Mouse (Mus musculus): ENCODE results near the gene Adgrf1. TPM values are rescaled to one million over a fixed set of nuclear protein-coding genes. Genes with fewer than 3 reads are reported as not detected.

Gene Adgrf1
- total and polyA plus RNA-seq, 3 experiments = 0.05 TPM; not detected in 2

DNA sequence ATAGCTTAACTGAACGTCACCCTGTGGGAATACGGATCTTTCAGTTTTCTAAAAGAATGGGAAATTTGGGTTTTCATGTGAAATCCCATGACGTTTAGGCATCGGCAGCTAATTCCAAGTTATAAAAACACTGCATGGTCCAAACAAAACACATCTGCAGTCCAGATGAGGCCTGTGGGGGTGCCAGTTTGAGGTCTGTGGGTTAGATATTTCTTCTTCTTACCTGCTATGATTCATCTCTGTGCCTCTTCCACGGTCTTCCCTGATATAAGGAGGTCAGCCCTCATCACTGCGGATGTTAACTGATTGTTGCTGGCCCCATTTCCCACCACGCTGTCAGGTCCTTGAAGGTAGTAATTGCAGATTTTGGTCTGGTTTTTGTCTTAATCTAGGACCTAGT lies 5.4 kb upstream of the Adgrf1 start:
- Histone ChIP-seq H3K36me3 (replicated peaks) (no peaks in the 10 kb centered on the region), H3K4me1 (ENCODE audit: insufficient read depth, low read depth, low read length) (no peaks in the 10 kb centered on the region), H3K9me3 (replicated peaks) (peaks cover 66% of the 10 kb centered on the region), H3K4me3 (ENCODE audit: low read depth, low read length) (no peak overlapping the region), H3K27me3 (ENCODE audit: insufficient read depth, low read length) (no peaks in the 10 kb centered on the region)
- no peak for TF ChIP-seq POLR2AphosphoS5 (IDR thresholded peaks at IDR 0.05; ENCODE audit: insufficient replicate concordance, low read depth, low read length)
- DNase-seq (ENCODE audit: low spot score) (no peak), ATAC-seq (ENCODE audit: extremely low read depth, insufficient number of reproducible peaks, low FRiP score, poor library complexity, severe bottlenecking) (no peak)

DNA sequence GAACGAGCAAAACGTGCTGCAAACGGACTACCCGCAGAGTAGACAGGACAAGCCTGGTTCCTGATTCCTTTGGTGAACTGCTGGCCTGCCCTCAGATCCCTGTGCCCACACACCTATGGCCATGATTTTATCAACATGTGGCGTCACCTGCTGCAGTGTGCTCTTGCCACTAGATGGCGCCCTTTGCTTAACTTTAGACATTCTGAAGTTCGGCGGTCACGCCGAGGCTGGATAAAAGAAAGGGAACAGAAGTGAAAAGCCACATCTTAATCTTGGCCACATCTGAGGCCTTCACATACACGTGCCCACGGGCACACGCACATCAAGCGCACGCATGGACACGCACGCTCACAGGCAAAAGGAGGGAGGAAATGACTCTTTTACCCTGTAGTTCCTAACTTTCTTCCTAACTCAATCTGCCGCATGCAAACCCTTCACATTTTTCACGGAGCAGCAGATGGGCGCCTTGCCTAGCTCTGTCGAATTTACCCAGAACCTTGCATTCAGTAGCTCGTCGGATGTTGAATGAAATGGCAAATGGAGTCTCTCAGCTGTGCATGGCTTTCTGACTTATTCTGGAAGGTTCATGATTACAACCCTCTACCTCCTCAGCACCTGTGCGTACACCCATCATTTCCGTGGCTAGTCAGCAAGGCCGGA lies 4.8 kb upstream of the Adgrf1 start:
- H3K27me3 ChIP-seq (ENCODE audit: insufficient read depth, low read length) = no peaks in the 10 kb centered on the region
- no peak for DNase-seq (ENCODE audit: low spot score)
- no peak for TF ChIP-seq POLR2AphosphoS5 (IDR thresholded peaks at IDR 0.05; ENCODE audit: insufficient replicate concordance, low read depth, low read length)
- no peak for TF ChIP-seq GATA2 (IDR thresholded peaks at IDR 0.05; ENCODE audit: borderline replicate concordance, low read depth, low read length)
- TF ChIP-seq GATA1 (IDR thresholded peaks at IDR 0.05; ENCODE audit: borderline replicate concordance, low read length) = no peak
- TF ChIP-seq CTCF (IDR thresholded peaks at IDR 0.05; ENCODE audit: low read depth, low read length) = no peak
- TF ChIP-seq TAL1 (conservative IDR thresholded peaks at IDR 0.05; ENCODE audit: low read depth, low read length) = no peak
- no peaks in the 10 kb centered on the region for H3K36me3 ChIP-seq (replicated peaks)
- H3K4me3 ChIP-seq (ENCODE audit: low read depth, low read length) = no peak overlapping the region
- ATAC-seq (ENCODE audit: extremely low read depth, insufficient number of reproducible peaks, low FRiP score, poor library complexity, severe bottlenecking) = no peak
- H3K4me1 ChIP-seq (ENCODE audit: insufficient read depth, low read depth, low read length) = no peaks in the 10 kb centered on the region
- peaks cover 68% of the 10 kb centered on the region for H3K9me3 ChIP-seq (replicated peaks)

DNA sequence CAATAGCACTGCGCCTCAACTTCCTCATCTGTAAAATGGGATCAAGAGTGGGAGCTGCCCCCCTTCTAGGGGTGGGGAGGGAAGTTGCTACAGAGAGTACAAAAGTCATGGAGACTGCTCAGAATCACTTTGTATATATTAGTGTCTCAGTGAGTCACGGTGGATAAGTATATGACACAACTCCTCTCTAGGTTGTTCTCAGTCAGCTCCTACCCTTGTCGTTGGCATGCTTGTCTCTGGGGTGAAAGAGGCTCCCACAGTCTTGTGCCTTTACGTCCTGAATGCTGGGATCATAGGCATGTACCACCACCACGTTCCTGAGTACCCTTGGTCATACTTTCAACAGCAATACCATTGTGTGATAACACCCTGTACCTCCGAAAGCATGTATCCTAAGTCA lies 4.2 kb upstream of the Adgrf1 start:
- Histone ChIP-seq H3K4me3 (ENCODE audit: low read depth, low read length) (no peak overlapping the region), H3K36me3 (replicated peaks) (no peaks in the 10 kb centered on the region), H3K27me3 (ENCODE audit: insufficient read depth, low read length) (no peaks in the 10 kb centered on the region), H3K9me3 (replicated peaks) (peaks cover 70% of the 10 kb centered on the region), H3K4me1 (ENCODE audit: insufficient read depth, low read depth, low read length) (no peaks in the 10 kb centered on the region)
- DNase-seq (ENCODE audit: low spot score) (no peak), ATAC-seq (ENCODE audit: extremely low read depth, insufficient number of reproducible peaks, low FRiP score, poor library complexity, severe bottlenecking) (no peak)
- TF ChIP-seq POLR2AphosphoS5 (IDR thresholded peaks at IDR 0.05; ENCODE audit: insufficient replicate concordance, low read depth, low read length) = no peak
- TF ChIP-seq GATA1 (IDR thresholded peaks at IDR 0.05; ENCODE audit: borderline replicate concordance, low read length) = no peak
- TF ChIP-seq GATA2 (IDR thresholded peaks at IDR 0.05; ENCODE audit: borderline replicate concordance, low read depth, low read length) = no peak
- TF ChIP-seq TAL1 (conservative IDR thresholded peaks at IDR 0.05; ENCODE audit: low read depth, low read length) = no peak
- no peak for TF ChIP-seq CTCF (IDR thresholded peaks at IDR 0.05; ENCODE audit: low read depth, low read length)

DNA sequence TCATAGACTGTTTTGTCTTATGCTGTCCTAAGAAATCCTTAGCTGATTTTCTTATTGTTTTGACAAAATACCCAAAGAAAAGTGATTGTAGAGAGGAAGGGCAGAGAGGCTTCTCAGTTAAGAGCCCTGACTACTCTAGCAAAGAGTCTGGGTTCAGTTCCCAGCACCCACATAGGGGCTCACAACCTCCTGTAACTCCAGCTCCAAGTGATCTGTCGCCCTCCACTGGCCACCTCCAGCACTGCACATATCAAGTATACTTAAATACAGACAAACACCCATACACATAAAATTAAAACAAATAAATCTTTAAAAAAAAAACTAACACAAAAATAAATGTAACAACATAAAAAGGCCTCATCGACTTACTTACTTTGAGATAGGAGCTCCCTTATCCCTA lies 3.5 kb upstream of the Adgrf1 start:
- H3K4me3 ChIP-seq (ENCODE audit: low read depth, low read length) = no peak overlapping the region
- H3K4me1 ChIP-seq (ENCODE audit: insufficient read depth, low read depth, low read length) = no peaks in the 10 kb centered on the region
- ATAC-seq (ENCODE audit: extremely low read depth, insufficient number of reproducible peaks, low FRiP score, poor library complexity, severe bottlenecking) (no peak), DNase-seq (ENCODE audit: low spot score) (no peak)
- H3K27me3 ChIP-seq (ENCODE audit: insufficient read depth, low read length) = no peaks in the 10 kb centered on the region
- no peak for TF ChIP-seq POLR2AphosphoS5 (IDR thresholded peaks at IDR 0.05; ENCODE audit: insufficient replicate concordance, low read depth, low read length)
- no peak for TF ChIP-seq GATA1 (IDR thresholded peaks at IDR 0.05; ENCODE audit: borderline replicate concordance, low read length)
- no peaks in the 10 kb centered on the region for H3K36me3 ChIP-seq (replicated peaks)
- H3K9me3 ChIP-seq (replicated peaks) = peaks cover 75% of the 10 kb centered on the region

- Histone ChIP-seq H3K27me3 (ENCODE audit: insufficient read depth, low read length) (no peaks in the 10 kb centered on the region), H3K4me1 (ENCODE audit: insufficient read depth, low read depth, low read length) (no peaks in the 10 kb centered on the region), H3K9me3 (replicated peaks) (peaks cover 73% of the 10 kb centered on the region), H3K36me3 (replicated peaks) (no peaks in the 10 kb centered on the region), H3K4me3 (ENCODE audit: low read depth, low read length) (no peak overlapping the region)
- DNase-seq (ENCODE audit: low spot score) = no peak
- TF ChIP-seq POLR2AphosphoS5 (IDR thresholded peaks at IDR 0.05; ENCODE audit: insufficient replicate concordance, low read depth, low read length) = no peak
- no peak for TF ChIP-seq CTCF (IDR thresholded peaks at IDR 0.05; ENCODE audit: low read depth, low read length)
- no peak for TF ChIP-seq GATA2 (IDR thresholded peaks at IDR 0.05; ENCODE audit: borderline replicate concordance, low read depth, low read length)
- TF ChIP-seq GATA1 (IDR thresholded peaks at IDR 0.05; ENCODE audit: borderline replicate concordance, low read length) = no peak
- TF ChIP-seq TAL1 (conservative IDR thresholded peaks at IDR 0.05; ENCODE audit: low read depth, low read length) = no peak
- ATAC-seq (ENCODE audit: extremely low read depth, insufficient number of reproducible peaks, low FRiP score, poor library complexity, severe bottlenecking) = no peak
Observed at GRCm38 (mm10) chr17:43267046-43267749, 2.9 kb upstream of the Adgrf1 start.

GRCm38 (mm10) chr17:43276220-43276619 lies 6.1 kb downstream of the Adgrf1 start:
- DNase-seq (ENCODE audit: low spot score) (no peak), ATAC-seq (ENCODE audit: extremely low read depth, insufficient number of reproducible peaks, low FRiP score, poor library complexity, severe bottlenecking) (no peak)
- Histone ChIP-seq H3K4me3 (ENCODE audit: low read depth, low read length) (no peak overlapping the region), H3K36me3 (replicated peaks) (no peaks in the 10 kb centered on the region), H3K9me3 (replicated peaks) (peaks cover 41% of the 10 kb centered on the region), H3K4me1 (ENCODE audit: insufficient read depth, low read depth, low read length) (no peaks in the 10 kb centered on the region), H3K27me3 (ENCODE audit: insufficient read depth, low read length) (no peaks in the 10 kb centered on the region)
- TF ChIP-seq TAL1 (conservative IDR thresholded peaks at IDR 0.05; ENCODE audit: low read depth, low read length) (no peak), POLR2AphosphoS5 (IDR thresholded peaks at IDR 0.05; ENCODE audit: insufficient replicate concordance, low read depth, low read length) (no peak), GATA2 (IDR thresholded peaks at IDR 0.05; ENCODE audit: borderline replicate concordance, low read depth, low read length) (no peak), GATA1 (IDR thresholded peaks at IDR 0.05; ENCODE audit: borderline replicate concordance, low read length) (no peak)
